Mouse (Mus musculus) myocyte (in vitro differentiated cells): Measurements from ENCODE around the gene Ermap. TPM values are rescaled to one million over a fixed set of nuclear protein-coding genes. Genes with fewer than 3 reads are reported as not detected.
A peak's percentile ranks its signal among the peaks of the same experiment; 100 is the strongest.

Experiments
- H3K27me3 ChIP-seq: one replicate; pipeline ENCODE4 v1.6.1; 2011; ENCODE audit not compliant: control insufficient read depth, insufficient read depth, insufficient read length
- H3K36me3 ChIP-seq: one replicate; pipeline ENCODE4 v1.6.1; 2011; ENCODE audit not compliant: control insufficient read depth, insufficient read depth
- H3K4me2 ChIP-seq: one replicate; pipeline ENCODE4 v1.6.1; 2011; ENCODE audit warnings: low read depth, control low read depth
- H3K4me3 ChIP-seq: one replicate; pipeline ENCODE4 v1.5.1; 2011; ENCODE audit warnings: mild to moderate bottlenecking, control low read depth, moderate library complexity
- H3K79me2 ChIP-seq: one replicate; pipeline ENCODE4 v1.6.1; 2011; ENCODE audit not compliant: control insufficient read depth, insufficient read depth
- H3ac ChIP-seq: one replicate; pipeline ENCODE4 v1.6.1; 2011; ENCODE audit not compliant: control insufficient read depth, insufficient read length
- CEBPB ChIP-seq: IDR thresholded peaks from 2 replicates; pipeline ENCODE4 v1.6.1; 2011; ENCODE audit warnings: mild to moderate bottlenecking, moderate library complexity; ENCODE audit not compliant: poor library complexity, insufficient read depth, severe bottlenecking
- E2F4 ChIP-seq: IDR thresholded peaks from one replicate; pipeline ENCODE4 v1.6.1; 2011; ENCODE audit warnings: mild to moderate bottlenecking, control low read depth, moderate library complexity; ENCODE audit not compliant: insufficient read depth
- MAX ChIP-seq: IDR thresholded peaks from one replicate; pipeline ENCODE4 v1.6.1; 2011; ENCODE audit warnings: low read depth, mild to moderate bottlenecking, control low read depth
- MYOD1 ChIP-seq, 3 experiments: IDR thresholded peaks; one replicate each; pipeline ENCODE4 v1.6.1; 2011; ENCODE audit warnings: control low read depth in 2 of 3, low read depth in 2 of 3, mild to moderate bottlenecking in 2 of 3, moderate library complexity in 1 of 3; ENCODE audit not compliant: insufficient read length in 2 of 3, control insufficient read depth in 1 of 3
- MYOG ChIP-seq, 3 experiments: IDR thresholded peaks; one replicate each; pipeline ENCODE4 v1.6.1; 2011; ENCODE audit warnings: control low read depth in 2 of 3, low read depth in 2 of 3, mild to moderate bottlenecking in 2 of 3; ENCODE audit not compliant: insufficient read length in 2 of 3, control insufficient read depth in 1 of 3, insufficient read depth in 1 of 3
- POLR2A ChIP-seq: IDR thresholded peaks from one replicate; pipeline ENCODE4 v1.6.1; 2011; ENCODE audit warnings: low read depth, mild to moderate bottlenecking, control low read depth, moderate library complexity; ENCODE audit not compliant: insufficient read length
- POLR2AphosphoS2 ChIP-seq: IDR thresholded peaks from one replicate; pipeline ENCODE4 v1.6.1; 2011; ENCODE audit warnings: low read depth, control low read depth; ENCODE audit not compliant: insufficient read length
- REST ChIP-seq: IDR thresholded peaks from one replicate; pipeline ENCODE4 v1.6.1; 2011; ENCODE audit warnings: mild to moderate bottlenecking, control low read depth, moderate library complexity; ENCODE audit not compliant: insufficient read depth, insufficient read length
- SRF ChIP-seq: IDR thresholded peaks from one replicate; pipeline ENCODE4 v1.6.1; 2011; ENCODE audit warnings: low read depth; ENCODE audit not compliant: control insufficient read depth, insufficient read length
- TCF12 ChIP-seq: IDR thresholded peaks from one replicate; pipeline ENCODE4 v1.6.1; 2011; ENCODE audit warnings: mild to moderate bottlenecking, control low read depth; ENCODE audit not compliant: poor library complexity, insufficient read depth, severe bottlenecking
- TCF3 ChIP-seq: IDR thresholded peaks from one replicate; pipeline ENCODE4 v1.6.1; 2011; ENCODE audit warnings: low read depth, control low read depth; ENCODE audit not compliant: insufficient read length
- USF1 ChIP-seq: IDR thresholded peaks from one replicate; pipeline ENCODE4 v1.6.1; 2011; ENCODE audit warnings: low read depth, mild to moderate bottlenecking, control low read depth, moderate library complexity
- polyA plus RNA-seq: library from polyadenylated mRNA; unstranded; fragments of >200 nt; fragmentation: generic; extraction: Trizol; gene quantifications from one replicate; pipeline ENCODE4 v1.2.1, GENCODE M21; 2012; ENCODE audit warnings: missing spikeins

The Ermap gene
- polyA plus RNA-seq, 1 experiment = 0.13 TPM

DNA sequence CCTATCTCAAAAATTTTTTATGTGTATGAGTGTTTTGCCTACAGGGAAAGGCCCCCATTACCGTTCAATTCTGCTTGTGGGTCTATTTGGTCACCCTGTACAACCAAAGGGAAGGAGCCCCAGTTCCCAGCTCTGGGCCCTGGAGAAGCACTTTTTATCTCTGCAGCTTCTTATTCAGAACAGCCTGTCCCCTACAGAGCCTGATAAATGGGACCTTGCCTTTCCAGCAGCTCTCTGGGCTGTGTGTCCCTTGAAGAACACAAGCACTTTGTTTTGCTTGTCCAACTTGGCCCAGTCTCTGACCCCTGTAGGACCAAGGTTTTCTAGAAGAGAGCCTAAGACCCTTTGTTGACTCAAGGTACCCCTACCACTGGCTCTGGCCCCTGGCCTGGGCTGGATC lies 60.7 kb downstream of the Ermap start:
- TF ChIP-seq CEBPB (no peak), MYOG (IDR thresholded peaks at IDR 0.05; ENCODE audit: control insufficient read depth in 1 of 3, insufficient read depth in 1 of 3, insufficient read length in 2 of 3, low read depth in 2 of 3) (no peak), E2F4 (no peak), USF1 (no peak), SRF (no peak)
- no peaks in the 10 kb centered on the region for H3K27me3 ChIP-seq
- H3K79me2 ChIP-seq = peaks cover 24% of the 10 kb centered on the region
- no peak overlapping the region for H3K4me3 ChIP-seq
- peaks cover 22% of the 10 kb centered on the region for H3K36me3 ChIP-seq
- H3K4me2 ChIP-seq = no peak overlapping the region
- no peak overlapping the region for H3ac ChIP-seq

DNA sequence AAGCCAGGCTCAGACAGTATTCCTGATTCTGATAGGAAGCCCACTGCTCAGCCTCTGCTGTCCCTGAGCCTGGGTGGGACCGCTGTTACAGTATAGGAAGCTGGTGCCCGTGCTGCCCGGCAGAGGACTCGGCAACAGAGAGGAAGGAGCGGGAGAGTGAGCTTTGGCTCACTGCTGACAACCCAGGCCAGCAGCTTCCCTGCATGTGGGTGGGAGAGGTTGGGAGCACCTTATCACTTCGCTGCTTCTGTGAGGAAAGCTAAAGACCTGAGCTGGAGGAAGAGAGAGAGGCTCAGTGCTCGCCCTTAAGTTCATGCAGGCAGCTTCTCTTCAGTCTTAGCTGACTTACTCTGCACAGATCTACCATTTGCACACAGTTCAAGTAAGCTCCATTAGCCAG lies 61.3 kb downstream of the Ermap start:
- Histone ChIP-seq H3K4me2 (no peak overlapping the region), H3ac (no peak overlapping the region), H3K79me2 (peaks cover 30% of the 10 kb centered on the region), H3K36me3 (peaks cover 27% of the 10 kb centered on the region), H3K4me3 (no peak overlapping the region), H3K27me3 (no peaks in the 10 kb centered on the region)
- TF ChIP-seq POLR2A (no peak), SRF (no peak), MAX (no peak), REST (no peak), E2F4 (no peak), TCF12 (no peak)

DNA sequence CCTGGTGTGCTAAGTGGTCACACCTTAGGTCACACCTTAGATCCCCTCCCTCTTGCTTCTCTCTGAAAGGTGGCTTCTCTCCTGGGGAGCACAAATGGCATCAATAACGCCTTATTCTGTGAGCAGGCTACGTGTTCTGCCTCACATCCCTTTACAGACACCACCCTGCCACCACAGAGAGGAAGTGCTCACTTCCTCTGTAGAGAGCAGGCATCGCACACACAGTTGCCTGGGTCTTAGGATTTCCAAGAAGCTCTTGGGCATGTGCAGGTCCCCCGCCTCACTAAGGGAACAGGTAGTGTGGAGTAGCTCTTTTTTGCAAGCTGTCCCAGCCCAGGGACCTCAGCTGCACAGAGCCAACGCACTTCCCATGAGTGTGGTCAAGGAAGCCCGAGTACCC lies 62.6 kb downstream of the Ermap start:
- H3ac ChIP-seq = no peak overlapping the region
- H3K4me3 ChIP-seq = no peak overlapping the region
- TF ChIP-seq CEBPB = no peak
- no peak for TF ChIP-seq MYOG (IDR thresholded peaks at IDR 0.05; ENCODE audit: control insufficient read depth in 1 of 3, insufficient read depth in 1 of 3, insufficient read length in 2 of 3, low read depth in 2 of 3)
- no peak for TF ChIP-seq POLR2AphosphoS2
- no peak for TF ChIP-seq USF1
- no peak for TF ChIP-seq TCF3
- TF ChIP-seq TCF12 = no peak
- TF ChIP-seq E2F4 = no peak
- no peak for TF ChIP-seq SRF
- no peak for TF ChIP-seq MYOD1 (IDR thresholded peaks at IDR 0.05; ENCODE audit: control insufficient read depth in 1 of 3, insufficient read length in 2 of 3, low read depth in 2 of 3)
- no peak for TF ChIP-seq POLR2A
- TF ChIP-seq MAX = no peak
- TF ChIP-seq REST = no peak
- H3K36me3 ChIP-seq = peaks cover 22% of the 10 kb centered on the region
- no peak overlapping the region for H3K4me2 ChIP-seq
- no peaks in the 10 kb centered on the region for H3K27me3 ChIP-seq
- peaks cover 43% of the 10 kb centered on the region for H3K79me2 ChIP-seq

DNA sequence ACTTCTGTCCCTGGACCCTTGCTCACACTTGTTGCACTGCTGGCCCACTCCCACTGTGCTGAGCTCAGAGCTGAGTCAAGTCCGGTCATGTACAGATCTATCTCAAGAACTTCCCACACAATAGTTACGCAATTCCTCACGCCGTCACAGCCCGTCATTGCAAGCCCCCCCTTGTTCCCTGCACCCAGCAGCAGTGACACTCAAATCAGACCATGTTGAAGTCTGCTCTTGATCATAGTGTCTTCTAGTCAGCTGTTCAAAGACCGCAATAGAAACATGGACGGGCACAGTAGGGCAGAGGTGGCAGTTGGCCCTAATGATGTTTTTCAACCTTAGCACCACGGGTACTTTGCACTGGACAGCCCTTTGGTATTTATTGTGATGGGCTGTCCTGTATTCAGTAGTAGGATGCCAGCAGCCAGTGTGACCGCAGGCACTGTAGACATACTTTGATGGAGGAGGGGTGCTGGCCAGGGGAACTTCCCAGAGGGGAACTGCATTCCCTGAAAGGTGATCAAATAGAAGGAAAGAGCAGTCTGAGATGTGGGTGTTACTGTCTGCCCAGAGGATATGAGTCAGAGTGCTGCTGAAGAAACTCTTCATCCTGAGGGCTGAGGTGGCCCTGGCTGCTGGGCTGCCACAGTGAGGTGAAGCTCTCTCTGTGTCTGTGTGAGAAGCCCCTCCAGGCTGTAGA lies 64.1 kb downstream of the Ermap start:
- Histone ChIP-seq H3K4me3 (no peak overlapping the region), H3K79me2 (peaks cover 50% of the 10 kb centered on the region), H3ac (no peak overlapping the region), H3K36me3 (peaks cover 20% of the 10 kb centered on the region), H3K27me3 (no peaks in the 10 kb centered on the region), H3K4me2 (peak overlapping the region; percentile 75)
- TF ChIP-seq REST = no peak
- peak; percentile 96 for TF ChIP-seq CEBPB
- TF ChIP-seq POLR2A = peak; percentile 40

Other genes starting within 250 kb of the Ermap start
- not detected for gene Lao1, start 228.4 kb downstream of the Ermap start, polyA plus RNA-seq
- 55.8 TPM for gene Slc2a1, start 81.3 kb downstream of the Ermap start, polyA plus RNA-seq
- gene Zfp691, start 15.8 kb downstream of the Ermap start, polyA plus RNA-seq = 7.2 TPM
- 241 TPM for gene Svbp, start 5.3 kb upstream of the Ermap start, polyA plus RNA-seq
- gene Tmem269, start 28.2 kb upstream of the Ermap start, polyA plus RNA-seq = 0.07 TPM
- 14.5 TPM for gene AU022252, start 42.7 kb upstream of the Ermap start, polyA plus RNA-seq
- 42.4 TPM for gene P3h1, start 42.9 kb upstream of the Ermap start, polyA plus RNA-seq
- 0.01 TPM for gene Cldn19, start 65.4 kb upstream of the Ermap start, polyA plus RNA-seq
- gene Ybx1, start 104.6 kb upstream of the Ermap start, polyA plus RNA-seq = 734 TPM
- gene Ppih, start 130.5 kb upstream of the Ermap start, polyA plus RNA-seq = 22.2 TPM
- 0.17 TPM for gene Ccdc30, start 225.5 kb upstream of the Ermap start, polyA plus RNA-seq
- 9.1 TPM for gene Ppcs, start 232.4 kb upstream of the Ermap start, polyA plus RNA-seq
- 0.05 TPM for gene Zmynd12, start 232.8 kb upstream of the Ermap start, polyA plus RNA-seq